Mouse (Mus musculus) neural tube, embryonic 14.5 days (tissue): ENCODE measurements around the gene Hoxd8. TPM values are rescaled to one million over a fixed set of nuclear protein-coding genes. Genes with fewer than 3 reads are reported as not detected.

Experiments used
- ATAC-seq: fragments of 200-750 bp; cut with Nextera tagmentation; 2 replicates; pipeline ENCODE4 v1.8.0; 2017; ENCODE audit warnings: low read depth, mild to moderate bottlenecking, moderate TSS enrichment, moderate library complexity
- H3K27ac ChIP-seq: fragments of 300-500 bp; sonication (generic); 2 replicates; pipeline ENCODE4 v1.5.1; 2014; ENCODE audit warnings: low read depth, mild to moderate bottlenecking, control low read depth, low read length, moderate library complexity, mixed read lengths
- H3K27me3 ChIP-seq: fragments of 300-500 bp; sonication (generic); 2 replicates; pipeline ENCODE4 v1.6.1; 2014; ENCODE audit warnings: low read length; ENCODE audit not compliant: control insufficient read depth, insufficient read depth
- H3K36me3 ChIP-seq: fragments of 300-500 bp; sonication (generic); 2 replicates; pipeline ENCODE4 v1.6.1; 2014; ENCODE audit warnings: low read length, mixed read lengths; ENCODE audit not compliant: control insufficient read depth, insufficient read depth
- H3K4me1 ChIP-seq: fragments of 300-500 bp; sonication (generic); 2 replicates; pipeline ENCODE4 v1.6.1; 2014; ENCODE audit warnings: low read length; ENCODE audit not compliant: control insufficient read depth, insufficient read depth
- H3K4me2 ChIP-seq: fragments of 300-500 bp; sonication (generic); 2 replicates; pipeline ENCODE4 v1.6.1; 2014; ENCODE audit warnings: mild to moderate bottlenecking, low read depth, low read length, control low read depth
- H3K4me3 ChIP-seq: fragments of 300-500 bp; sonication (generic); 2 replicates; pipeline ENCODE4 v1.5.1; 2014; ENCODE audit warnings: low read depth, low read length, control low read depth, mixed read lengths
- H3K9ac ChIP-seq: fragments of 300-500 bp; sonication (generic); replicated peaks from 2 replicates; pipeline ENCODE4 v1.6.1; 2014; ENCODE audit warnings: low read depth, mild to moderate bottlenecking, control low read depth, low read length, mixed read lengths
- H3K9me3 ChIP-seq: fragments of 300-500 bp; sonication (generic); 2 replicates; pipeline ENCODE4 v1.6.1; 2016; ENCODE audit warnings: low read length; ENCODE audit not compliant: control insufficient read depth
- WGBS: fragments of 180-500 bp; shearing (Covaris S2); extraction: QIAGEN DNeasy Blood & Tissue Kit; methylation state at CpG from one replicate; pipeline ENCODE4 v1.1.7; 2014; 5-methylcytosine and 5-hydroxymethylcytosine counted together
- polyA plus RNA-seq: library from polyadenylated mRNA; unstranded; fragments of >200 nt; fragmentation: Nextera tagmentation; extraction: Ambion mirVana; gene quantifications from 2 replicates; pipeline ENCODE4 v1.2.1, GENCODE M21; 2014

Gene Hoxd8
- polyA plus RNA-seq, 1 experiment from 2014 or later, result 23.6 TPM

GRCm38 (mm10) chr2:74668370-74669229, 35.8 kb upstream of the Hoxd8 start:
- no peak overlapping the region for H3K9ac ChIP-seq
- H3K36me3 ChIP-seq, result no peaks in the 10 kb centered on the region
- H3K4me1 ChIP-seq, result 0 out of 2 replicates have a peak, but pooled peaks cover 4% of the 10 kb centered on the region
- WGBS, result 1% methylated on average over 73 of the region's 74 CpGs
- H3K4me2 ChIP-seq, result peak overlapping the region; percentile 43
- peaks cover 70% of the 10 kb centered on the region for H3K27me3 ChIP-seq
- no peak overlapping the region for H3K27ac ChIP-seq
- ATAC-seq, result peak; percentile 44; the same call in 1 of the 2 replicates
- peak overlapping the region; percentile 22 for H3K4me3 ChIP-seq
- no peaks in the 10 kb centered on the region for H3K9me3 ChIP-seq

GRCm38 (mm10) chr2:74669230-74669578, 35.2 kb upstream of the Hoxd8 start:
- H3K36me3 ChIP-seq, result no peaks in the 10 kb centered on the region
- no peak overlapping the region for H3K4me2 ChIP-seq
- H3K4me1 ChIP-seq, result 0 out of 2 replicates have a peak, but pooled peaks cover 4% of the 10 kb centered on the region
- no peak overlapping the region for H3K9ac ChIP-seq
- peaks cover 70% of the 10 kb centered on the region for H3K27me3 ChIP-seq
- no peak overlapping the region for H3K27ac ChIP-seq
- ATAC-seq, result no peak
- H3K4me3 ChIP-seq, result no peak overlapping the region
- 0% methylated on average over 3 of the region's 3 CpGs for WGBS
- no peaks in the 10 kb centered on the region for H3K9me3 ChIP-seq

- under 1% methylated on average over 14 of the region's 14 CpGs for whole genome bisulfite sequencing
- no peak for ATAC-seq
- Histone ChIP-seq H3K4me1 (0 out of 2 replicates have a peak, but pooled peaks cover 4% of the 10 kb centered on the region), H3K9ac (no peak overlapping the region), H3K27ac (no peak overlapping the region), H3K27me3 (peaks cover 70% of the 10 kb centered on the region), H3K4me2 (no peak overlapping the region), H3K4me3 (no peak overlapping the region), H3K9me3 (no peaks in the 10 kb centered on the region), H3K36me3 (no peaks in the 10 kb centered on the region)
Measured at GRCm38 (mm10) chr2:74669650-74670235, 34.7 kb upstream of the Hoxd8 start.

DNA sequence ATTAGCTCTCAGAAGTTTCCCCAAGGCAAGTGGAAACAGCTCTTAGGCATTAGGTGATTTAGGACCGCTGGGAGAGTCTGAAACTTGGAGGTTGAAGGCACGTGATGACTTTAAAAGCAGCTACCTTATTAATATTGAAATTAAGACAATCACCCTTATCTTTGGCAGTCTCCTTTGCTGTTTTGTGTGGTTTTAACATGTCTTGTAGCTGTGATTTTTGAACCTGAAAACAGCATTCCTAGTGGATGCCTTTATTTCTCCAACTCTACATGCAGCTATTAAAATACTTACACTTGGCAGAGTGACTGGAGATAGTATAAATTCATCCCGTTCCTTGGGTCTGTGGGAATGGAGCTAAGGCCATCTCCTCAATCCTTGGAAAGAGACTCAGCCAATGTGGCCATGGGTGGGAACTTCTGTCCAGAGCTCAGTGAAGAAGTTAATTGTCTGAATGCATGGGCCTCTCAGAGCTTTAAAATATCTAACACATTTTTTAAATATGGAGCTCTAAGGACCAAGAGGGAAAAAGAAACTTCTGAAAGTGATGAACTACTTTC, 33.7 kb upstream of the Hoxd8 start:
- Histone ChIP-seq H3K9me3 (no peaks in the 10 kb centered on the region), H3K9ac (no peak overlapping the region), H3K27me3 (peaks cover 62% of the 10 kb centered on the region), H3K4me3 (no peak overlapping the region), H3K36me3 (no peaks in the 10 kb centered on the region), H3K27ac (no peak overlapping the region), H3K4me2 (no peak overlapping the region), H3K4me1 (0 out of 2 replicates have a peak, but pooled peaks cover 10% of the 10 kb centered on the region)
- no peak for ATAC-seq
- 3% methylated on average over 3 of the region's 3 CpGs for WGBS

DNA sequence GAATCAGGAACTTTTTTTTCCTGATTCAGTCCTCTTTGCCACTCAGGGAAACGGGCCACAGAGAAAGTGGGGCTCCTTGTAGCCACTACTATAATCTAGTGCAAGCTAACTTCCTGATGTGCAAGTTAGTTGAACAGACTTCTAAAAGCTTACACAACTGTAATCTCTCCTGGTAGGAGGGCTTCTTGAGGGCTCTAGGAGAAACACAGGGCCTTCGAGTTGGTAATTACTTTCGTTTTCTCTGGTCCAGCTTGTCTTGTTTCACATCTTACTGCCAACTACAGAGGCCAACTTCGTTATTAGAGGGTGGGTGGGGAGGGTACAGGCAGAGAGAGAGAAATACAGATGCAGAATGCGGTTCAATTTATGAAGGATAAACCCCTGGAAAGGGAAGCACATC, 32.6 kb upstream of the Hoxd8 start:
- ATAC-seq, result no peak
- Histone ChIP-seq H3K27me3 (peaks cover 63% of the 10 kb centered on the region), H3K9me3 (no peaks in the 10 kb centered on the region), H3K27ac (no peak overlapping the region), H3K4me3 (no peak overlapping the region), H3K4me2 (no peak overlapping the region), H3K9ac (no peak overlapping the region), H3K4me1 (0 out of 2 replicates have a peak, but pooled peaks cover 10% of the 10 kb centered on the region), H3K36me3 (no peaks in the 10 kb centered on the region)
- 11% methylated on average over 5 of the region's 5 CpGs for WGBS

DNA sequence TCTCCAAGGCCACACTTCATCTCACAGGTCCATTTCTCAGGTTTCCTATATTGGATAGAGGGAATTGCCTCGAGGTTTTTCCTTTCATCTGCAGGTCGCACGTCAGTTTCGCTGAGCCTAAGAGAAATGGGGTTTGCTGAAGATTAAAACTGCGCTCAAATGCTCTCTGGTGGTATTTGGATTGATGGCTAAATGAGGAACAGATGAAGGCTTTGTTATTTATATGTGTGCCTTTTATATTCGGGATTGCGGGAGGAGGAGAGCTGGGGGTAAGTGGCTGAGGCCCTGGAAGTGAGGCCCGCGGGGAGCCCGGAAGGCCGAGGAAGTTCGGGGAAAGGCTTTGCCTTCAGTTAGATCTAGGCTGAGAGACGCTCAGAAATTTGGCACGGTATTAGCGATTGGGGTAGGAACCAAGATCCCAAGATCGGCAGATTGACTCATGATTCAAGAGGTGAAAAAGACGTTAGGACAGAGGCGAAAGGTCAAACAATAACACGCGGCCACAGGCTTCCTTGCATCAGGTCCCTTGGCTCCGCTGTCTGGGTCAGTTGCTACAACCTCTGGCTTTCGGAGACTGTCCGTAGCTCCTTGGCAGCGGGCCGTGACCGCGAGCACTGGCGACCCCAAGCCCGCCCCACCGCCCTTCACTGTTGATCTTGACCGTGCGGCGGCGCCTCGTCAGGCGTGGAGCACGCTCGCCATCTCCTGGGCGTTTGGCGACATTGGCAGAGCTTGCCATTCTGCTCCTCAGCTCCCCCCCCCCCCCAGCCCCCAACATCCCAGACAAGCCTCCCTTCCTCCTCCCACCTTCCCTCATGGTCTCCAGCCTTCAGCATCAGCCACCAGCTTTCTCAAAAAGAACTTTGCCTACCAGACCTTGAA, 31.7 kb upstream of the Hoxd8 start:
- no peak overlapping the region for H3K27ac ChIP-seq
- 0 out of 2 replicates have a peak, but pooled peaks cover 10% of the 10 kb centered on the region for H3K4me1 ChIP-seq
- no peak overlapping the region for H3K9ac ChIP-seq
- H3K4me2 ChIP-seq, result peak overlapping the region; percentile 41
- 1% methylated on average over 37 of the region's 40 CpGs for WGBS
- peaks cover 71% of the 10 kb centered on the region for H3K27me3 ChIP-seq
- ATAC-seq, result peak; percentile 36; the same call in 1 of the 2 replicates
- H3K36me3 ChIP-seq, result no peaks in the 10 kb centered on the region
- H3K9me3 ChIP-seq, result no peaks in the 10 kb centered on the region
- peak overlapping the region; percentile 20; the same call in 1 of the 2 replicates for H3K4me3 ChIP-seq

DNA sequence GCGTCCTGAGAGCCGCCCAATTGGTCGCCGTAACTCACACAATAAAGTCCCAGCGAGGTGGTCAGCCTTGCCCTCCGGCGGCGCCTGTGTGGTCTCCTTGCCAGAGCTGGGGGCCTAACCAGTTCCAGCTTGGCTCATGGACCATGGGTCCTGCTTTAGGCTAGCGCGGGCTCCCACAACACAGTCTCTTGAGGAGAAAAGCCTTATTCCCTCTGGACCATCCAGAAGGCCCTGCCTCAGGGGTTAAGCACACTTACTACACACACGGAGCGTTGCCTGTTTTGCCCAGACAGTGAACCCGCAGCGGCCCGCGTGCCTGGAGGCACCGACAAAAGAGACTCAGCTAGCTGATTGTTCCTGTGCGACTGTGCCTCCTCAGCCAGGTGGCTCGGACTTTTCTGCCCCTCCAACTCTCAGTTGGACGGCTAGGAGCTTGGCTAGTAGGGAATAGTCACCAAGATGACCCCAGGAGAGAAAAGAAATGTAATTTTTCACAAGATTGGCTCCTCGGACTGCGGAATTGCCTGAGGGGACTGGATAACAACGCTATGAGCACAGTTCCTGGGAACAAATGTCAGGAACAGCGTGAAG, 30.5 kb upstream of the Hoxd8 start:
- Histone ChIP-seq H3K4me2 (no peak overlapping the region), H3K9me3 (no peaks in the 10 kb centered on the region), H3K9ac (no peak overlapping the region), H3K4me3 (no peak overlapping the region), H3K27me3 (peaks cover 73% of the 10 kb centered on the region), H3K27ac (no peak overlapping the region), H3K36me3 (no peaks in the 10 kb centered on the region), H3K4me1 (0 out of 2 replicates have a peak, but pooled peaks cover 6% of the 10 kb centered on the region)
- under 1% methylated on average over 24 of the region's 24 CpGs for WGBS
- peak; percentile 15; the same call in 1 of the 2 replicates for ATAC-seq
